Mouse (Mus musculus) neural tube, embryonic 10.5 days (tissue): ENCODE results near the gene Spire2.
"Not testable (repeated sequence)": the region's sequence is repeated elsewhere in the genome, so short reads cannot be mapped to it uniquely, and the experiment has no call there.

Source experiments
- DNase-seq: peaks from one replicate; pipeline ENCODE4 v3.0.0-alpha.2; 2017; ENCODE audit warnings: low spot score; ENCODE audit errors: extremely low spot score

Gene Spire2

GRCm38 (mm10) chr8:123332262-123333090, at the start of gene Spire2:
TSS of gene Spire2 (plus strand) at chr8:123332713.
- peak; percentile 83 for DNase-seq

- not testable (repeated sequence) for DNase-seq
These were observed 49.5 kb upstream of the Spire2 start for GRCm38 (mm10) chr8:123282994-123283393.

- DNase-seq = no peak
These were observed 48.5 kb upstream of the Spire2 start for GRCm38 (mm10) chr8:123283991-123284390.

GRCm38 (mm10) chr8:123284493-123284892, 48.0 kb upstream of the Spire2 start:
- no peak for DNase-seq

- no peak for DNase-seq
These were observed 45.2 kb upstream of the Spire2 start for GRCm38 (mm10) chr8:123287362-123287761.

GRCm38 (mm10) chr8:123290166-123290565, 42.3 kb upstream of the Spire2 start:
- no peak for DNase-seq

DNA sequence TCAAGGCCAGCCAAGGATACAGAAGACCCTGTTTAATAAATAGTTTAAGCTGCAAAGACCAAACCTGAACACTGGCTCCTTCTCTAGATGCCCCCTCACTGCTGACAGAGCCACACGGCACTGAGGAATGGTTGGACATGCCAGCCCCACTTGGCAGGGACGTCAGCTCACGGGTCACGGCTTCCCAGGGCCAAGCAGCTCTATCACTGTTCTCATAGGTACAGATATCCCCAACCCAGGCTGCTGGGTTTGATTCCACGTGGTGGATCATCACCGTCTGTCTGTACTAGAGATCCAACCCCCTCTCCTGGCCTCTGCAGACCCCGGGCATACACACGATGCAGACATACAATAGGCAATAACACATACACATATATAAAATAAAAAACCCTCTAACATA, 41.8 kb upstream of the Spire2 start:
- no peak for DNase-seq

DNA sequence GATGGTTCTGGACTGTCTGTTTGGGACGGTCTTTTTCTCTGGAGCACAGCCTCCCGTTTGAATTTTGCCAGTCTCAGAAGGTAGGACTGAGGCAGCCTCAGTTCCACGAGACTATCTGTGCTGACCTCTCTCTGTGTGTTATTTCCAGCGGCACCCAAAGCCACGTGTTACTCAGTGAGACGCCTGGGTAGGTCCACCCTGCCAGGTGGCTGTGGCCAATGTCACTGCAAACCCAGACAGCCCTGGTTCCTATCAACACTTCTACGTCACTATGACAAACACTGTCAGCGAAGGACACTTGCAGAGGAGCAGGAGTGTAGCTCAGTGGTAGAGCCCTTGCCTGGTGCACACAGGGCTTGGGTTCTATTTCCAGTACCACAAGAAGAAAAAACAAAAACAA, 40.8 kb upstream of the Spire2 start:
- DNase-seq = no peak

DNA sequence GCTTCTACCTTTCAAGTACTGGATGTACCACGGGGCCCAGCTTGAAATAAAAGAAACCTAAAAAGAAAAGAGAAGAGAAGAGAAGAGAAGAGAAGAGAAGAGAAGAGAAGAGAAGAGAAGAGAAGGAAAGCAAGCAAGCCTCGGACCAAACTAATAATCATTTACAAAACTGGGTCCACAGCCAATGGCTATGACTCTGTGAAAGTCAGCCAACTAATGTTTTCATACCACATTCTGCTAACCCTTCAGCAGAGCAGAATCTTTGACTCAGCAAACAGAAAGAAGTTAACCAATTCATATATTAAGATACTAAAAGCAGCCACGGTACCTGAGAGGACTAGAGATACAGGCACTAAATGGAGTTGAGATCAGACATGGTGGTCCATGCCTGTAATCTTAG, 40.2 kb upstream of the Spire2 start:
- no peak for DNase-seq

GRCm38 (mm10) chr8:123292785-123293184, 39.7 kb upstream of the Spire2 start:
- no peak for DNase-seq

- no peak for DNase-seq
These were observed 34.2 kb upstream of the Spire2 start for GRCm38 (mm10) chr8:123298301-123298700.

- DNase-seq = no peak
These were observed 23.8 kb upstream of the Spire2 start for GRCm38 (mm10) chr8:123308738-123309137.

DNA sequence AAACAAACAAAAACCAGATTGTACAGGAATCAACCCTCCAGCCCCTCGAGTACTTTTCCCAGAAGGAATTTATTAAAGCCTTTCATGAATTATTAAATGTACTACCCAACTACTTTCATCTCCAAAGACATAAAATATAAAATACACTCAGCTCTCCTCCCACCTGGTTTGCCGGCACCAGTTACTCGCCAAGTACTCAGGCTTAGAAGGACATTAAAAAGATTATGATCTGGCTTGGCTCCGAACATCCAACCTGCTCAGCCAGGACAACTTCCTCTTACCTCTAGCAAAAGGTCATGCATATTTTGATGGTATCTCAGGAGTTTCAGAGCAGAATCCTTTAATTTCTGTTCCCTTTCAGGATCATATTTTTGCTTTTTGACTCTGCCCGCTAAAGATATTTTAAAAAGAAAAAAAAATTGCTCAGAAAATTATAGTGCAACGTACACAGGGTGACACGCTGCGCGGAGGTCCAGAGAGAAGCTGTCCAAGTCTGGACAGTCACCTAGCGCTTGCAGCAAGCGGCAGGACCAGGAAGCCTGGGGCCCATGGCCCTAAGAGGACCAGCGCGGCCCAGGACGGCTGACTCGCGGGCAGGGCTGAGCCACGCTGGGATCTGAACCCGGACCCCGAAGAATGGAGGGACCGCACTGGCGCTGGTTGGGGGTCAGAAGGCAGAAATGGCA, 14.6 kb upstream of the Spire2 start:
- DNase-seq = no peak

DNA sequence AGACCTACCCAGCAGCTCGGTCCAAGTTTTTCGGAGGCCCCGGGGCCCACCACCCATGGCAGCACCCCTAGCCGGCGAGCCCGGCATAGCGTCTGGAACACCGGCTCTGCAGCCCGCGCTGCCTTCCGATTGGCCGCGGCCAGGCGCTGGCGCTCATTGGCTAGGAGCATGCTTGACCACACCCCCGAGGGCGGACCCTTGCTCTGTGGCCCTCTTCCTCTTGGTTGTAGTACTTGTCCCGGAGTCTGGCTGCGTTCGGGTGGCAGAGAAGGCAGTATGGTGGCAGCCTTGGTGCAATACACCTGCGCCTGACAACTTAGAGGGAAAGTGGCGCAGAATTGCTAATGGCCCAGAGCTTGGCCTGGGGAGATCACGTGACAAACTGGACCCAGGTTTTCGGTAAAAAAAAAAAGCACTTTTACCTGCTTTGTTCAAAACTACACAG, 14.0 kb upstream of the Spire2 start, which contains the start of gene Fanca:
Gene Fanca, minus strand, starts transcription at position 110 of the 445 bp plus-strand sequence.
- DNase-seq = peak; percentile 95

DNA sequence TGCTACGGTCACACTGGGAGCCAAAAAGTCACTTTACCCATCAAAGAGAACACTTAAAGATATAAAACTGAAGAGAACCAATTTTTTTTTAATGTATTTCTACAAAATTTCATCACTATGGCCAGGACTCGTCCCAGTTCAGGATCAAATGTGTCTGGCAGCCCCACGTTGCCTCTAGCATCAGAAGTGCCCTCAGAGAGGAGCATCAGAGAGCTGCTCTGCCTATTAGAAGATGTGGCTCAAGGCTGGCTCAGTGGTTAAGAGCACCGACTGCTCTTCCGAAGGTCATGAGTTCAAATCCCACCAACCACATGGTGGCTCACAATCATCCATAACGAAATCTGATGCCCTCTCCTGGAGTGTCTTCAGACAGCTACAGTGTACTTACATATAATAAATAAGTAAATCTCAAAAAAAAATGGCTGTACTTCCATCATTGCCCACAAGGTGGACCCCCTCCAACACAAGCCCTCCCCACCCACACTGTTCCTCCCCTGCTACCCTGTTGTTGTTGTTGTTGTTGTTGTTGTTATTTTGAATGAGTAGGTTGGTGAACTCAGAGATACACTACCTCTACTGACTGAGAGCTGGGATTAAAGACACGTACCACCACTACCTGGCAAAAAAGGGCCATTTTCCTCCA, 12.9 kb upstream of the Spire2 start:
- DNase-seq = peak; percentile 45

DNA sequence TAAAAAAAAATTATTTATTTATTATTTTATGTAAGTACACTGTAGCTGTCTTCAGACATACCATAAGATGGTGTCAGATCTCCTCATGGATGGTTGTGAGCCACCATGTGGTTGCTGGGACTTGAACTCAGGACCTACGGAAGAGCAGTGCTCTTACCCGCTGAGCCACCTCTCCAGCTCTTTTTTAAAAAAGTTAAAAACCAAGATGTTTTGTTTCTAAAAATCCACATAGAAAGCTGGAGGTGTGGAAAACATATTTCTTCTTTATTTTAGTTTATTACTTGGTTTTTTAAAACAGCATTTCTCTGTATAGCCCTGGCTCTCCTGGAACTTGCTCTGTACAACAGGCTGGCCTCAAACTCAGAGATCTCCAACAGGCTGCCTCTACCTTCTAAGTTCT, 4.0 kb upstream of the Spire2 start:
- DNase-seq = no peak

GRCm38 (mm10) chr8:123329350-123329749, 3.2 kb upstream of the Spire2 start:
- no peak for DNase-seq

- DNase-seq = no peak
These were observed 2.6 kb upstream of the Spire2 start for GRCm38 (mm10) chr8:123329961-123330360.

DNA sequence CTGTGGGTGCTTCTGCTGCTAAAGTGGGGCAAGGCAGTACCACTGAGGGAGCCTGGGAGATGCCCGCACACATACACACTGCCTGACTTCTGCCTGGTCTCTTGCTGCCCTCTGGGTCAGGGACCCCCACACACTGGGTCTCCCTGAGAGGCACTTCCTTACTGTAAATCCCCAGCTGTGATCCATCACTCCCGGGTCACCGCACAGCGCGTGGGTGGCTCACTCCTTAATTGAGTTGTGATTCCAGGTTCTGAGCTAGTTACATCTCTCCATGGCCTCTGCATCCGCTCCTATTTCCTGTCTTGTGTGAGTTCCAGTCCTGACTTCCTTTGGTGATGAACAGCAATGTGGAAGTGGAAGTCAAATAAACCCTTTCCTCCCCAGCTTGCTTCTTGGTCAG, 1.8 kb upstream of the Spire2 start:
- no peak for DNase-seq

DNA sequence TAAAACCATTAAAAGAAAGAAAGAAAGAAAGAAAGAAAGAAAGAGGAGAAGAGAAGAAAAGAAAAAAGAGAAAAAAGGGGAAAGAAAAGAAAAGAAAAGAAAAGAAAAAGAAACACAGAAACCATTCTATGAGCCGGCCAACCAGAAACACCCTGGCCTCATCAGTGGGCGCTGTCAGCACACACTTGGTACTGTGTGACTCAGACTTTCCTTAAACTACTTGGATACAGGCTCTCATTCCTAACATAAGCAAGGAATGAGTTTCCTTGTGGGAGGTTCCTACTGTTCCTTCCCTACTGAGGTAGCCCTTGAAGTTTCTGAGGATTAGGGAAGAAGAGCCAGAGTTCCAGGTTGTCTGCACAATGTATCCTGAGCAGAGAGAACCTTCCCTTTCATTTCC, 1.2 kb upstream of the Spire2 start:
- no peak for DNase-seq

DNA sequence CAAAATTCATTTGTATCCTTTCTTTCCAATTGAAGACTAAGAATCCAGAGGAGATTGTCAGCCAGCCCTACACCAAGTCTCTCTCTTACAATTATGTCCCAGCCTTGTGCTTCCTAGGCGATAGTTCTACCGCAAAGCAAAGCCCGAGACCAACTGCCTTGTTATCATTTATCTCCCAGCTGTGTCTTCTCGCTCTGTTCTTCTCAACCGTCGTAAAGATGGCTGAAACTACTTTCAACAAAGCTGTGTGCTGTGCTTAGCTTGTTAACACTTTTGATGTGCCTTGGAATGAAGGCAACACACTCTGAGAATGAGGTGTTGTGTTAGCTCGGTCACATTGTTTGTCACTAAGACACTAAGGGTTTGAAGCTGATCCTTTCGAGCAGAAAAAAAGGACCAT, 703 bp upstream of the Spire2 start:
- no peak for DNase-seq

DNA sequence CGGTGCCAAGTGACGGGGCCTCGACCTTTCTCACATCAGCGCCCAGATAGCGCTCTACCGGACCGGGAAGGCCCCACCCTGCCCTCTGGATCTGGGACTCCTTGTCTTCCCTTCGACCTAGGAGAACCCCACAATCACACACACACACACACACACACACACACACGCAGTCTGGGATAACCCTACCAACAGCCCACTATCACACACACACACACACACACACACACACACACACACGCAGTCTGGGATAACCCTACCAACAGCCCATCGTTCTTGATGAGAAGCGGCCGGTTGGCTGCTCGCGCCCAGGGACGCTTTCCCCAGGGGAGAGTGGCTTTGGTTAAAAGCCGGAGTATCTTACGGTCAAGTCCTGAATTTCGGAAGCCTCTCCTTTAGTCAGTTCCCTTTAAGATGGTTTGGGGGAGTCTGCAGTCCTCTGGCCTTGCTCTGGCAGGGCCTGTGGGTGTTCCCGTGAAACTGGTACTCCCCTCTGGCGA, 626 bp downstream of the Spire2 start:
- peak; percentile 24 for DNase-seq
